Mouse (Mus musculus) small intestine, adult 2 months (tissue): Measurements from ENCODE around the gene Paqr7.

ENCODE experiments used
- CTCF ChIP-seq: fragments of 200-500 bp; IDR thresholded peaks from 2 replicates; pipeline ENCODE4 v1.5.1; 2012; ENCODE audit warnings: low read depth, mild to moderate bottlenecking, control low read depth, inconsistent platforms, low read length, moderate library complexity, mixed read lengths; ENCODE audit not compliant: insufficient replicate concordance, insufficient read length; ENCODE audit errors: extremely low read depth
- POLR2A ChIP-seq: fragments of 200-500 bp; IDR thresholded peaks from 2 replicates; pipeline ENCODE4 v1.6.1; 2012; ENCODE audit warnings: low read depth, mild to moderate bottlenecking, control low read depth, inconsistent platforms, low read length, moderate library complexity

DNA sequence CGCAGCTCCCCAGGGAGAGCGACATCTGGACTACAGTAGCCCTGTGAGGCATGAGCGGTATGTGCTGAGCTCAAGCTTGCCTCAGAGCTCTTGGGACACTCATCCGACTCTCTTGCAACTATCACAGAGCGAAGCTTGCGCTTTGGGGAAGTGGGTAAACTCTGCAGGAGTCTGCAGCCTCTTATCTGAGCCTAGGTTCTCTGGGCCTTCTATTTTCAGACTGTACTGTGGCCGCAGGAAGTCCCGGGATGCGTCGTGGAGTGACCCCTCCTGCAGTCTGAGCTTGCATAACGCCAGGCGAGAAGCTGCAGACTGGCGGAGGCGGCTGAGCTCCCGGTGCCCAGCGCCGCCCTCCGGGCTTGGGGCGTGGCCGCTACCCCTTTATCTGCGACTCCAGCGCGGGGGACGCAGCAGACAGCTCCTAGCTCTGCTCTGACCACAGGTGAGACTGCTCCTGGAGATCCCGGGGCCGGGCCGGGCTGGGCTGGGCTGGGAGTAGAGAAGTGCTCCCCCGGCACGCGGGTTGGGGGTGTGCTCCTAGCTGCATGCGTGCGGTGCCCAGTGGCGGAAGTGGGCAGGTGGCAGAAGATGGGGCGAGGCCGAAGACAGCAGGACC is at the start of gene Paqr7:
- TF ChIP-seq POLR2A = peak; percentile 73
- no peak for TF ChIP-seq CTCF
